Mouse (Mus musculus) left cerebral cortex, adult 8-10 months (tissue): ENCODE measurements around the gene Rsph3a. TPM values are rescaled to one million over a fixed set of nuclear protein-coding genes. Genes with fewer than 3 reads are reported as not detected.

Source experiments
- DNase-seq, 2 experiments: peaks; one replicate each; pipeline ENCODE4 v3.0.0; 2022; ENCODE audit warnings: low spot score in 2 of 2
- total RNA-seq, 4 experiments: library from RNA; stranded (reverse); gene quantifications; 2 replicates each; pipeline ENCODE4 v1.2.4; 2022

The Rsph3a gene
- 10 to 100 TPM; 27.8 to 50.4 (median 34.7) TPM for total RNA-seq

- DNase-seq, result peak; percentile 52 to 84
Measured at GRCm38 (mm10) chr17:7945117-7946052, at the start of gene Rsph3a. Gene Rsph3a, plus strand, starts transcription at chr17:7945614.

- no peak for DNase-seq
Measured at GRCm38 (mm10) chr17:7896047-7896635, 49.3 kb upstream of the Rsph3a start.

- no peak for DNase-seq
Measured at GRCm38 (mm10) chr17:7897120-7897519, 48.3 kb upstream of the Rsph3a start.

GRCm38 (mm10) chr17:7897756-7898155 is 47.7 kb upstream of the Rsph3a start:
- no peak for DNase-seq

GRCm38 (mm10) chr17:7899233-7899632 is 46.2 kb upstream of the Rsph3a start:
- DNase-seq, result no peak

- DNase-seq, result no peak
Measured at GRCm38 (mm10) chr17:7899961-7900360, 45.5 kb upstream of the Rsph3a start.

GRCm38 (mm10) chr17:7901536-7901935 is 43.9 kb upstream of the Rsph3a start:
- DNase-seq, result no peak

GRCm38 (mm10) chr17:7902362-7902761 is 43.1 kb upstream of the Rsph3a start:
- DNase-seq, result no peak

- DNase-seq, result no peak
Measured at GRCm38 (mm10) chr17:7904992-7905391, 40.4 kb upstream of the Rsph3a start.

- DNase-seq, result no peak
Measured at GRCm38 (mm10) chr17:7905936-7906685, 39.3 kb upstream of the Rsph3a start.

GRCm38 (mm10) chr17:7914596-7915227 is 30.7 kb upstream of the Rsph3a start:
- DNase-seq, result no peak

GRCm38 (mm10) chr17:7915791-7916190 is 29.6 kb upstream of the Rsph3a start:
- DNase-seq, result no peak

- no peak for DNase-seq
Measured at GRCm38 (mm10) chr17:7916782-7917574, 28.4 kb upstream of the Rsph3a start.

GRCm38 (mm10) chr17:7918355-7918754 is 27.1 kb upstream of the Rsph3a start:
- DNase-seq, result no peak

GRCm38 (mm10) chr17:7919209-7919608 is 26.2 kb upstream of the Rsph3a start:
- DNase-seq, result no peak

GRCm38 (mm10) chr17:7922564-7922963 is 22.9 kb upstream of the Rsph3a start:
- DNase-seq, result no peak

- no peak for DNase-seq
Measured at GRCm38 (mm10) chr17:7924185-7924725, 21.2 kb upstream of the Rsph3a start.

GRCm38 (mm10) chr17:7925413-7926160 is 19.8 kb upstream of the Rsph3a start, which contains the start of gene Tagap:
Gene Tagap, plus strand, starts transcription at chr17:7926000.
- no peak for DNase-seq
